Mouse (Mus musculus) E14TG2a.4 (cell line): Measurements from ENCODE around the gene Mrgprd.

Experiments
- H3K27me3 ChIP-seq: 2 replicates; pipeline ENCODE4 v1.6.1; 2014; ENCODE audit warnings: low read length, control low read depth; ENCODE audit not compliant: insufficient read depth
- H3K36me3 ChIP-seq: 2 replicates; pipeline ENCODE4 v1.6.1; 2014; ENCODE audit warnings: low read length, control low read depth; ENCODE audit not compliant: insufficient read depth
- H3K4me1 ChIP-seq: replicated peaks from 2 replicates; pipeline ENCODE4 v1.6.1; 2014; ENCODE audit warnings: low read depth, low read length, control low read depth
- H3K4me3 ChIP-seq: replicated peaks from 2 replicates; pipeline ENCODE4 v1.5.1; 2014; ENCODE audit warnings: mild to moderate bottlenecking, low read length
- H3K9me3 ChIP-seq: 2 replicates; pipeline ENCODE4 v1.6.1; 2014; ENCODE audit warnings: low read length, control low read depth
- CTCF ChIP-seq: conservative IDR thresholded peaks from 2 replicates; pipeline ENCODE4 v1.5.1; 2014; ENCODE audit warnings: low read length
- NANOG ChIP-seq: IDR thresholded peaks from 2 replicates; pipeline ENCODE4 v1.6.1; 2014; ENCODE audit warnings: borderline replicate concordance, low read length, mixed read lengths
- POU5F1 ChIP-seq: IDR thresholded peaks from 2 replicates; pipeline ENCODE4 v1.6.1; 2014; ENCODE audit warnings: low read length, borderline replicate concordance

Mrgprd gene

DNA sequence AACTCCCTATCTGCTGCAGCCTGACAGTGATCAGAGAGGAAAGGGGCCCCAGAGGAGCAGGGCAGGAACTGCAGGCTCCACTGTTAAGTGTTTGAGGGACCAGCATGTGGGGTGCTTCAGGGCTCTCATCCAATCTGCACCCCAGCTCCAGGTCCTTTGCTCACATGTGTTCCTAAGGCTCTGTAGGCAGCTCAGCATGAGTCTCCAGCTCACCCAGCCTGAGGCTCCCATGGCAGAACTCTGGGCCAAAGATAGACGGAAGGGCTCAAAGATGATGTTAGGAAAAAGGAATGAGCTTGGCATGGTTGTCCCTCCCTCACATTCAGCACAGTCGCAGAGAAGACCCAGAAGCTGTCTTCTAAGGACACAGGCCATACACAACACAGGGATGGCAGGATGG is 16.0 kb downstream of the Mrgprd start:
- Histone ChIP-seq H3K27me3 (no peaks in the 10 kb centered on the region), H3K4me1 (peaks cover 23% of the 10 kb centered on the region), H3K4me3 (no peak overlapping the region), H3K36me3 (no peaks in the 10 kb centered on the region), H3K9me3 (peaks cover 1% of the 10 kb centered on the region; the same call in 1 of the 2 replicates)
- no peak for TF ChIP-seq NANOG
- no peak for TF ChIP-seq CTCF
- no peak for TF ChIP-seq POU5F1

DNA sequence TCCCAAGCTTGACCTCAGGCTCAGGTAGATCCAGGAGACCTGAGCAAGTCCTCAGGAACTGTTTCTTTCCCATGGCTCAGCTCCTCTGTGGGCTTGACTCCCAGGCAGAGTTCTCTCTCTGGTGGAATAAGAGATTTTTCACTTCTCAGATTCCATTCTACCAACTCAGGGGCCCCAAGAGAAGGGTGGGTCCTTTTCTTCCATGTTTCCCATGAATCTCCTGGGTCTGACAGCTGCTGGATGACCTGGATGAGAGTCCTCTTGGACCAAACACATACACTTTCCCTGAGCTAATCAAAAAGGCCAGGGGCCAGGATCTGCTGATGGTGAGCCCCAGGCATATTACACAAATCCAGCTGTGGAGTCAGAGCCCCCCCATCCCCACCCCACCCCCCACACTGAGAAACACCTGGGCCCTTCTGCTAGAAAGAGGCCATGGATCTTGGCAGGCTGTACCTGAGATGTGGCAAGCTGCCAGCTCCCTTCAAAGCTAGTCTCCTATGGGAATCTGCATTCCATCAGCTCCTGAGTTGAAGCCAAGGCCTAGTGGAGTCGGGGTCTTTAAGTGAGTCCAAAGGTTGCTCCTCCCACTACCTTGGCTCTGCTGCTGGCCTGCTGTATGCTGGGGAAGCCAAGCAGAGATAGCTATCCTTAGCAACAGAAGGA is 17.9 kb downstream of the Mrgprd start:
- Histone ChIP-seq H3K4me1 (peaks cover 6% of the 10 kb centered on the region), H3K4me3 (no peak overlapping the region), H3K36me3 (no peaks in the 10 kb centered on the region), H3K27me3 (no peaks in the 10 kb centered on the region), H3K9me3 (no peaks in the 10 kb centered on the region)
- TF ChIP-seq CTCF: no peak
- TF ChIP-seq NANOG: no peak
- no peak for TF ChIP-seq POU5F1

DNA sequence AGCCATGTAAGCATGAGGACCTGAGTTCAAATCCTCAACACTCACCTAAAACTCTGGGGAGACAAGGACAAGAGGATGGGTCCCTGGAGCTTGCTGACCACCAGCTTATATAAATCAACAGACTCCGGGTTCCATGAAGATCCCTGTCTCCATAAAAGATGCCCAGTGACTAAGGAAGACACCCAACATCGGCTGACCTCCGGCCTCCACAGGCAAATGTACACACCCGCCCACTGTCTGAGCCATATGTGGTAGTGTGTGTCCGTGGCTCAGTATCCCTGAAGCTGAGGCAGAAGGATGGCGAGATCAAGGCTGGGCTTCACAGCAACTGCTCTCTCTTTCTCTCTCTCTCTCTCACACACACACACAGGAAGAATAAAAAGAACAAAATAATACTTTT is 19.3 kb downstream of the Mrgprd start:
- no peak for TF ChIP-seq POU5F1
- TF ChIP-seq NANOG: no peak
- TF ChIP-seq CTCF: no peak
- H3K4me1 ChIP-seq: no peaks in the 10 kb centered on the region
- H3K9me3 ChIP-seq: peaks cover 14% of the 10 kb centered on the region
- H3K27me3 ChIP-seq: no peaks in the 10 kb centered on the region
- no peaks in the 10 kb centered on the region for H3K36me3 ChIP-seq
- H3K4me3 ChIP-seq: no peak overlapping the region

DNA sequence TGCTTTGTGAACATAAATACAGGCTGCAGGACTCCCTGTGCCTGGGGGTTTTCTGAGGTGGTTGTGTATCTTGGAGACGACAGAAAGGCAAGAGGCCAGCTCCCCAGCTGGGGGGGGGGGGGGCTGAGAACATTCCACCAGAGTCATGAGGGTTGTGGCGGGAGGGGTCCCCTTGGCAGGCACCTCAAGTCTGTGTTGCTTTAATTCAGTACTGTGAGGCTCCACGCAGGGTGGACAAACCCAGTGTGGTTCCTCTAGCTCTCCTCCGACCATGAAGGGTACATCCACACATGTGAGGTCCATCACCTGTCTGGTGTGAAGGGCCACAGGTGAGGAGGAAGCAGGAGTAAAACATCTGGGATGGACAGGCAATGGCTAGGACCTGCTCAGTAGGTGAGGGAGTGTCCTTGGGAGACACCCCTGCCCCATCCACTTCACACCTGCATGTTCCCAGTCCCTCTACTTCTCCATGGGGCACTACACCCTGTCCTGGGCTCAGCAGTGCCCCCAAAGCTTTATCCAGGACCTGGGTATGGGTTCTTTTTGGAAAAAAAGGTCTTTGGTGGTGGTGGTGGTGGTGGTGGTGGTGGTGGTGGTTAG is 19.9 kb downstream of the Mrgprd start:
- no peaks in the 10 kb centered on the region for H3K4me1 ChIP-seq
- H3K4me3 ChIP-seq: no peak overlapping the region
- no peaks in the 10 kb centered on the region for H3K27me3 ChIP-seq
- H3K36me3 ChIP-seq: no peaks in the 10 kb centered on the region
- peaks cover 19% of the 10 kb centered on the region for H3K9me3 ChIP-seq
- TF ChIP-seq POU5F1: no peak
- no peak for TF ChIP-seq NANOG
- no peak for TF ChIP-seq CTCF

DNA sequence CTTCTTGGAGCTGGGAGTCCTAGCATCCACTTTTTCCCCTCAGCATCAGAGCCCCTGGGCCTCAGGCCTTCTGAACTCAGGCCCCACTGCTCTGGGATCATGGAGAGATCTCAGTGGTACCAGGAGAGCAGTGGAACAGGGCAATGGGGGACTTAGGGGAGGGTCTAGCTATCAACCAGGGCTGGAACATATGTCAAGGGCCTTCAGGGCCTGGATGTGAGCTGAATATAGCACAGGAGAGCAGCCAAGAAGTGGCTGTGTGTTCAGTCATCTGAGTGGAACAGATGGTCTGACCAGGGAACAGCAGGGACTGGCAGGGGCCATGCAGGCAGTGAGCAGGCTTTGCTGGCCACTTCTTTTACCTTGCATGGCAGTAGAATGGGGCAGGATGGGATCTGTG is 20.6 kb downstream of the Mrgprd start:
- H3K36me3 ChIP-seq: no peaks in the 10 kb centered on the region
- H3K4me1 ChIP-seq: no peaks in the 10 kb centered on the region
- peaks cover 22% of the 10 kb centered on the region for H3K9me3 ChIP-seq
- no peak overlapping the region for H3K4me3 ChIP-seq
- TF ChIP-seq POU5F1 (no peak), NANOG (no peak), CTCF (no peak)
- H3K27me3 ChIP-seq: no peaks in the 10 kb centered on the region

DNA sequence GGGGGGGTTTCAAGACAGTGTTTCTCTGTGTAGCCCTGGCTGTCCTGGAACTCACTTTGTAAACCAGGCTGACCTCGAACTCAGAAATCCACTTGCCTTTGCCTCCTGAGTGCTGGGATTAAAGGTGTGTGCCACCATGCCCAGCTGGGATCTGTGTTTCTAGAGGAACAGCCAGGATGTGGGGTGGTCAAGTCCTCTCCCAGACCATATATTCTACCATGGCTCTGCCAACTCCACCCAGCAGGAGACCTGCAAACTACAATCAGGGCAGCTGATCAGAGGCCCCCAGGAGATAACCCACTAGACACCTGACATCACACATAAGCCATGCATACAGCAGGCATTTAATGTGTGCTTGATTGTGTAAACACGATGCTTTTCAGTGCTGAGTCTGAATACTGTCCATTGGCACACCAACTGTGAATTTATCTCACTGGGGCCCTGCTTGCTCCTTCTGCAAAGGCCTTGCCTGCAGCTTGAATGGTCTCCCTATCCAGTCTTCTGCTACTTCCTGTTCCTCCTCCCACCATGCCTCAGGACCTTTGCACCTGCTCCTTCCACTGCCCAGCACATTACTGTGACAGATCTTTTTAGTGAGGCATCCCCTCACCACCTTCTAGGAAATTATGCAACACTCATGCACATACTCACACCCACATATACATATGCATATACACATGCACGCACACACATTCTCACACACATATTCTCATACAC is 21.1 kb downstream of the Mrgprd start:
- Histone ChIP-seq H3K36me3 (no peaks in the 10 kb centered on the region), H3K27me3 (no peaks in the 10 kb centered on the region), H3K4me3 (no peak overlapping the region), H3K4me1 (no peaks in the 10 kb centered on the region), H3K9me3 (peaks cover 28% of the 10 kb centered on the region)
- TF ChIP-seq NANOG (no peak), POU5F1 (no peak), CTCF (no peak)

DNA sequence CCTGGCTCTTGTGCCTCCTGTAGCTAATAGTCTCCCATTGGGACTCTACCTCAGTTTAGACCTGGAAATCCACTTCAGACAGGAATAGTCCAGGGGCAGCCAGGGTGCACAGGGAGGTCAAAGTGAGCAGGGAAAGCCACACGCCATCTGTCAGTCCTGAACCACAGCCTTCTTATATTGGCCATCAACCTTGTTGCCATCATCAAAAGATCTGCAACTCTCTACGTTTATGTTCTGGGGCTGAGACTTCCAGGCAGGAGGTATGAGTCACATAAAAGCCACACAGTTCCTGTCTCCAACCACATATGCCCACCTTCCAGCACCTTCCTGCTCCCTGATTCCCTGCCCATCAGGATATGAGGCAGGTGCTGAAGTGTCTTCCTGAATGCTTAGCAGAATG is 23.3 kb downstream of the Mrgprd start:
- Histone ChIP-seq H3K9me3 (peaks cover 28% of the 10 kb centered on the region), H3K4me3 (no peak overlapping the region), H3K36me3 (no peaks in the 10 kb centered on the region), H3K27me3 (no peaks in the 10 kb centered on the region), H3K4me1 (no peaks in the 10 kb centered on the region)
- no peak for TF ChIP-seq POU5F1

DNA sequence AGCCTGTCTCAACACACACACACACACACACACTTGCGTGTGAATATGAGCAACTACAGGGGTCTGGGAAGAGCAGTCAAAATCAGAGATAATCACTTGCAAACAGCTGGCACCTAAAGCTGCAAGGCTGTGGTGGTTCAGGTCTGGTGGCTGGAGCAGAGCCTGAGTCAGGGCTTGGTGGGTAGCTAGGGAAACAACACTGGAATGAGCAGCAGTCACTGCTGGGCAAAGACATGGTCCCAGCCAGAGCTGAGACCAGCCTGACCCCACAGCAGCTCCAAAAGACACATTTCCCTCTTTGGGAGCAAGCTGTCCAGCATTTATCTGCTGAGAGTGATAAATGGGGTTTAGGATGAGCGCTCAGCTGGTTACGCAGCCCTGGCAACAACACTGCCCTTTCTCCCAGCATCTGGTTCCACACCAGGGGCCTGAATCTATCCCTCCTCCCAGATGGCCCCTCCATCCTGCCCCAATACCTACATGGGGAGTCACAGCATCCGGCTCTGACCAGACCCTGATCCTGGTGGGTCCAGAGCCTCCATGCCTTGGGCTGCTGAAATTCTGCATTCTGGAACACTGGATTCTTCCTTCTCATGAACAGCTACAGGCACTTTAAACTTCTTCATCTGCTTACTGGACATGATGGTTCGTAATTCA is 25.7 kb downstream of the Mrgprd start:
- H3K9me3 ChIP-seq: peaks cover 28% of the 10 kb centered on the region
- no peak for TF ChIP-seq CTCF
- TF ChIP-seq NANOG: no peak
- no peak for TF ChIP-seq POU5F1

More for the DNA sequence above, 25.7 kb downstream of the Mrgprd start:
- no peaks in the 10 kb centered on the region for H3K36me3 ChIP-seq
- no peaks in the 10 kb centered on the region for H3K4me1 ChIP-seq
- no peak overlapping the region for H3K4me3 ChIP-seq
- no peaks in the 10 kb centered on the region for H3K27me3 ChIP-seq
